Mouse (Mus musculus): Measurements from ENCODE around the gene Tnfrsf22. TPM values are rescaled to one million over a fixed set of nuclear protein-coding genes. Genes with fewer than 3 reads are reported as not detected.
"Not testable (repeated sequence)": the region's sequence is repeated elsewhere in the genome, so short reads cannot be mapped to it uniquely, and the experiment has no call there.

Tnfrsf22 gene
- 9.3 and 9.8 TPM in 2 replicates for polyA plus RNA-seq (2016; fragmentation: Nextera tagmentation; extraction: Ambion mirVana)

- peak; percentile 84 for DNase-seq (ENCODE audit: low spot score)
- Histone ChIP-seq H3K4me1 (no peaks in the 10 kb centered on the region), H3K4me3 (peak within 1 kb of the TSS; percentile 72), H3K9me3 (replicated peaks) (no peaks in the 10 kb centered on the region), H3K27me3 (ENCODE audit: low read depth, poor library complexity, severe bottlenecking) (no peaks in the 10 kb centered on the region), H3K36me3 (peaks cover 4% of the 10 kb centered on the region; the same call in 1 of the 2 replicates), H3K27ac (peak within 1 kb of the TSS; percentile 86)
- 5% methylated on average over 39 of the region's 39 CpGs for WGBS
Measured at GRCm38 (mm10) chr7:143649034-143649768, at the start of gene Tnfrsf22. TSS of gene Tnfrsf22 (minus strand) at chr7:143649661.

- no peaks in the 10 kb centered on the region for H3K27me3 ChIP-seq (ENCODE audit: low read depth, poor library complexity, severe bottlenecking)
- H3K4me1 ChIP-seq = no peaks in the 10 kb centered on the region
- H3K4me3 ChIP-seq = no peak overlapping the region
- 71% methylated on average over 2 of the region's 2 CpGs for WGBS
- no peak overlapping the region for H3K27ac ChIP-seq
- H3K9me3 ChIP-seq (replicated peaks) = no peaks in the 10 kb centered on the region
- H3K36me3 ChIP-seq = peaks cover 49% of the 10 kb centered on the region
- DNase-seq (ENCODE audit: low spot score) = no peak
Measured at GRCm38 (mm10) chr7:143696140-143696539, 46.7 kb upstream of the Tnfrsf22 start.

- H3K36me3 ChIP-seq = peaks cover 65% of the 10 kb centered on the region
Measured at GRCm38 (mm10) chr7:143694550-143694949, 45.1 kb upstream of the Tnfrsf22 start.

GRCm38 (mm10) chr7:143692746-143693510, 43.5 kb upstream of the Tnfrsf22 start:
- no peak for DNase-seq (ENCODE audit: low spot score)
- no peaks in the 10 kb centered on the region for H3K27me3 ChIP-seq (ENCODE audit: low read depth, poor library complexity, severe bottlenecking)
- peaks cover 72% of the 10 kb centered on the region for H3K36me3 ChIP-seq
- no peak overlapping the region for H3K27ac ChIP-seq
- 91% methylated on average over 12 of the region's 12 CpGs for WGBS
- no peaks in the 10 kb centered on the region for H3K4me1 ChIP-seq
- no peaks in the 10 kb centered on the region for H3K9me3 ChIP-seq (replicated peaks)
- no peak overlapping the region for H3K4me3 ChIP-seq

More at GRCm38 (mm10) chr7:143694550-143694949, 45.1 kb upstream of the Tnfrsf22 start:
- H3K27ac ChIP-seq = no peak overlapping the region
- no peak for DNase-seq (ENCODE audit: low spot score)
- 95% methylated on average over 7 of the region's 7 CpGs for WGBS
- no peak overlapping the region for H3K4me3 ChIP-seq
- H3K9me3 ChIP-seq (replicated peaks) = no peaks in the 10 kb centered on the region
- no peaks in the 10 kb centered on the region for H3K4me1 ChIP-seq
- H3K27me3 ChIP-seq (ENCODE audit: low read depth, poor library complexity, severe bottlenecking) = no peaks in the 10 kb centered on the region

- no peak overlapping the region for H3K4me3 ChIP-seq
- 0 out of 2 replicates have a peak, but pooled peaks cover under 1% of the 10 kb centered on the region for H3K27me3 ChIP-seq (ENCODE audit: low read depth, poor library complexity, severe bottlenecking)
- no peak overlapping the region for H3K27ac ChIP-seq
- DNase-seq (ENCODE audit: low spot score) = no peak
- no peaks in the 10 kb centered on the region for H3K9me3 ChIP-seq (replicated peaks)
- H3K4me1 ChIP-seq = no peaks in the 10 kb centered on the region
- H3K36me3 ChIP-seq = peaks cover 72% of the 10 kb centered on the region
- 94% methylated on average over 4 of the region's 4 CpGs for WGBS
Measured at GRCm38 (mm10) chr7:143691909-143692308, 42.4 kb upstream of the Tnfrsf22 start.

GRCm38 (mm10) chr7:143691181-143691580, 41.7 kb upstream of the Tnfrsf22 start:
- no peaks in the 10 kb centered on the region for H3K9me3 ChIP-seq (replicated peaks)
- no peak overlapping the region for H3K27ac ChIP-seq
- DNase-seq (ENCODE audit: low spot score) = no peak
- H3K4me1 ChIP-seq = no peaks in the 10 kb centered on the region
- WGBS = 90% methylated on average over 5 of the region's 5 CpGs
- H3K36me3 ChIP-seq = peaks cover 72% of the 10 kb centered on the region
- H3K4me3 ChIP-seq = no peak overlapping the region
- 0 out of 2 replicates have a peak, but pooled peaks cover 7% of the 10 kb centered on the region for H3K27me3 ChIP-seq (ENCODE audit: low read depth, poor library complexity, severe bottlenecking)

- DNase-seq (ENCODE audit: low spot score) = no peak
- H3K27me3 ChIP-seq (ENCODE audit: low read depth, poor library complexity, severe bottlenecking) = peaks cover 15% of the 10 kb centered on the region; the same call in 1 of the 2 replicates
- 76% methylated on average over 4 of the region's 4 CpGs for WGBS
- peaks cover 60% of the 10 kb centered on the region for H3K36me3 ChIP-seq
- H3K4me3 ChIP-seq = no peak overlapping the region
- H3K4me1 ChIP-seq = peaks cover 4% of the 10 kb centered on the region; the same call in 1 of the 2 replicates
- H3K27ac ChIP-seq = no peak overlapping the region
- no peaks in the 10 kb centered on the region for H3K9me3 ChIP-seq (replicated peaks)
Measured at GRCm38 (mm10) chr7:143689946-143690345, 40.5 kb upstream of the Tnfrsf22 start.

GRCm38 (mm10) chr7:143689481-143689880, 40.0 kb upstream of the Tnfrsf22 start:
- Histone ChIP-seq H3K36me3 (peaks cover 55% of the 10 kb centered on the region), H3K27ac (no peak overlapping the region), H3K4me1 (peaks cover 4% of the 10 kb centered on the region; the same call in 1 of the 2 replicates), H3K4me3 (no peak overlapping the region), H3K9me3 (replicated peaks) (no peaks in the 10 kb centered on the region), H3K27me3 (ENCODE audit: low read depth, poor library complexity, severe bottlenecking) (peaks cover 15% of the 10 kb centered on the region; the same call in 1 of the 2 replicates)
- no peak for DNase-seq (ENCODE audit: low spot score)
- WGBS = 72% methylated on average over 7 of the region's 7 CpGs

- not testable (repeated sequence) for DNase-seq (ENCODE audit: low spot score); H3K27ac ChIP-seq; H3K4me1 ChIP-seq; H3K9me3 ChIP-seq (replicated peaks); H3K4me3 ChIP-seq
- 86% methylated on average over 3 of the region's 3 CpGs for WGBS
- peaks cover 15% of the 10 kb centered on the region; the same call in 1 of the 2 replicates for H3K27me3 ChIP-seq (ENCODE audit: low read depth, poor library complexity, severe bottlenecking)
- H3K36me3 ChIP-seq = peaks cover 29% of the 10 kb centered on the region
Measured at GRCm38 (mm10) chr7:143686676-143687075, 37.2 kb upstream of the Tnfrsf22 start.

- H3K4me1 ChIP-seq; H3K27ac ChIP-seq; H3K4me3 ChIP-seq; DNase-seq (ENCODE audit: low spot score); H3K9me3 ChIP-seq (replicated peaks): not testable (repeated sequence)
- WGBS = 55% methylated on average over 4 of the region's 4 CpGs
- Histone ChIP-seq H3K27me3 (ENCODE audit: low read depth, poor library complexity, severe bottlenecking) (peaks cover 15% of the 10 kb centered on the region; the same call in 1 of the 2 replicates), H3K36me3 (peaks cover 24% of the 10 kb centered on the region)
Measured at GRCm38 (mm10) chr7:143686191-143686590, 36.7 kb upstream of the Tnfrsf22 start.

- WGBS = 5% methylated on average over 35 of the region's 35 CpGs
- peak; percentile 49 for DNase-seq (ENCODE audit: low spot score)
- H3K27me3 ChIP-seq (ENCODE audit: low read depth, poor library complexity, severe bottlenecking) = peaks cover 15% of the 10 kb centered on the region; the same call in 1 of the 2 replicates
- no peak within 1 kb of the TSS for H3K27ac ChIP-seq
- peaks cover 17% of the 10 kb centered on the region for H3K36me3 ChIP-seq
- no peaks in the 10 kb centered on the region for H3K9me3 ChIP-seq (replicated peaks)
- peaks cover 4% of the 10 kb centered on the region; the same call in 1 of the 2 replicates for H3K4me1 ChIP-seq
- H3K4me3 ChIP-seq = peak within 1 kb of the TSS; percentile 52
Measured at GRCm38 (mm10) chr7:143685359-143686067, 36.1 kb upstream of the Tnfrsf22 start, which contains the start of gene Tnfrsf23. TSS of gene Tnfrsf23 (minus strand) at chr7:143685872.

GRCm38 (mm10) chr7:143684569-143684968, 35.1 kb upstream of the Tnfrsf22 start:
- 82% methylated on average over 2 of the region's 2 CpGs for WGBS
- not testable (repeated sequence) for H3K9me3 ChIP-seq (replicated peaks); DNase-seq (ENCODE audit: low spot score); H3K4me1 ChIP-seq; H3K4me3 ChIP-seq; H3K36me3 ChIP-seq; H3K27ac ChIP-seq
- H3K27me3 ChIP-seq (ENCODE audit: low read depth, poor library complexity, severe bottlenecking) = peaks cover 15% of the 10 kb centered on the region; the same call in 1 of the 2 replicates

Measured in limb, embryonic 10.5 days (tissue).